Mouse (Mus musculus) retina, embryonic 14.5 days (tissue): ENCODE measurements around the gene B3galt1.

ENCODE experiments used
- DNase-seq: peaks from one replicate; pipeline ENCODE4 v3.0.0-alpha.2; 2015; ENCODE audit warnings: low spot score

Gene B3galt1

DNA sequence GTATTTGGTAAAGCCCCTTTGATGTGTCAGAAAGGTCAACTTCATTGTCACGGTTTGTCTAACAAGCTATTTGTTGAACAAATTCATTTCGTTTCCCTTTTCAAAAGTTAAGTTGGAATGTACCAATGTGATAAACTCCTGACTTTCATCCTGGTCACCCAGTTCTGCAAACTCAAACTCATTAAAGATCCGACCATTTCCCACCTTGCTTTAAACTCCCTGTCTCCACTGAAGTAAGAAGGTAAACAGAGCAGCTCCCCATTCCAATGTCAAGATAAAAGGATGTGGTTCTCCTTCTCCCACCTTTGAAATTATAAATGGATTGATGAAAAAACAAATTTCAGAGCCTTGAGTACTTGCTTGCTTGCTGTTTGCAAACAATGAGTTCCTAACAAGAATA is 487.6 kb downstream of the B3galt1 start:
- no peak for DNase-seq

GRCm38 (mm10) chr2:68061341-68061740 is 495.7 kb downstream of the B3galt1 start:
- no peak for DNase-seq

DNA sequence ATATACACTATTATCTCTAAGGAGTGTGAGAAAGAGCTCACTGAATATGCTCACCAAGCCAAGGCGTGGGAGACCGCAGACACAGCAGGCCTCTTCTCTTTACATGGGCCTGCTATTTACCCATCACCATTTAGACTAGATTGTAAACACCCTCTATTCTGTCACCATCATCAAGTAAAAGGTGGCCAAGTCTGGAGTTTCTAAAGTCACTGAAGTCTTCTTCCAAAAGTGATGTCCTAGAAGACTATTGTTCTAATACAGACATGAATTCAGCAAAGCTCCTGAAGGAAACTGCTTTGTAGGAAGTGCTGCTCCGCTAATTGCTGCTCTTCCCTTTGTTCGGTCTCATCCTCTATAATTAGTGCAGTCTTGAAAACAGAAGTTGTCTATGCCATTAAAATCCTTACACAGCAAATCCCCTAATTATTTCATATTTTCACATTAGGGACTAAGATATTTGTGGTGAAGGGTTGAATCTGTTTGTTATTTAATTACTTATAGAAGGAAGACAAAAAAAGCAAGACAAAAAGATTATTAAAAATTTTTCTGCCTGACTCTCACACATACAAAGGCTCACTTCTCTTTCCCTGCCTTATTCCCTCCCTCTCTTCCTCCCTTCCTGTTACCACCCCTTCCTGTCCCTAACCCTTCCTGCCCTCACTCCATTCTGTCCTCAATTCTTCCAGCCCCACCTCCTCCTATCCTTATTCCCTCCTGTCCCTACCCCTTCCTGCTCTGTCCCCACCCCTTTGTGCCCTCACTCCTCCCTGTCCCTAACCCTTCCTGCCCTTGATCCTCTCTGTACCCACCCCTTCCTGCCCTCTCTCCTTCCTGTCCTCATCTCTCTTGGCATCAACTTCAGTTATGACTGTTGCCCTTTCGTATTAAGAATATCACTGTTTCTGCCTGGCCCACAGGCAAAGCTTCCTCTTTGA is 514.0 kb downstream of the B3galt1 start:
- DNase-seq, result peak; percentile 68

GRCm38 (mm10) chr2:68080872-68081280 is 515.2 kb downstream of the B3galt1 start:
- DNase-seq, result no peak

DNA sequence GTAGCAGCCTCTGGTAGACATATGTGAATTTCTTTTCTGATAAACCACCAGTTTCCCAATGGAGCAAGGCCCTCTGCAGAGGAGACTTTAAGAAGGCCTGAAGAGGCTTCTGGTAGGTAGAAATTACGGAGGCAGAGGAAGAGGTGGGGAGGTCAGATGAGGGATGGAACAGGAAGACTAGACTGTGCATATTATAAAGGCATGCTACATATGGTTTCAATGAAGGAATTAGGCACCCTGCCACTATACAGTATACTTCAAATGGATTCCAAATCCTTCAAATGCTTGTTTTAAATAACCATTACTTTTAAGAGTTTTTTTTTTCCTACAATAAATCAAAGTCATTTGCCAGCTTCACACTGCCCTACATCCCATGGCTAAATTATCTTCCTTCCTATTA is 518.8 kb downstream of the B3galt1 start:
- DNase-seq, result no peak

DNA sequence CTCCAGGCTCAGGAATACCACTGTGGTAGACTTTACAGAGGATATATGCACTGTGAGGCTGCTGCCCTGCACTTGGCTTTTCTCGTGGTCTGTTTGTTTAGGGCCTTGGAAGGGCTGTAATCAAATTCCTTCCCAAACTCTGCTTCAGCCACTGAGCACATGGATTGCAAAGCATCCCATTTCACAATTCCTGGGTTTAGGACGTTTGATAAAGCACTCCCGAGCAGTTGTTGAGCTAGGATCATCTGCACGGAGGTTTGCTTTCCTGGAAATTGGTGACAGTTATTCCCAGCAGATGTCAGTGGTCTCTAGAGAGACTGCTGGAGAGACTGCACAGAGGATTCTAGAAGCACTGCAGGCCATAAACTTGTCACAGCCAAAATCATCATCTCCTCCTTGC is 520.4 kb downstream of the B3galt1 start:
- no peak for DNase-seq

- DNase-seq, result no peak
Measured at GRCm38 (mm10) chr2:68091559-68091958, 525.9 kb downstream of the B3galt1 start.

DNA sequence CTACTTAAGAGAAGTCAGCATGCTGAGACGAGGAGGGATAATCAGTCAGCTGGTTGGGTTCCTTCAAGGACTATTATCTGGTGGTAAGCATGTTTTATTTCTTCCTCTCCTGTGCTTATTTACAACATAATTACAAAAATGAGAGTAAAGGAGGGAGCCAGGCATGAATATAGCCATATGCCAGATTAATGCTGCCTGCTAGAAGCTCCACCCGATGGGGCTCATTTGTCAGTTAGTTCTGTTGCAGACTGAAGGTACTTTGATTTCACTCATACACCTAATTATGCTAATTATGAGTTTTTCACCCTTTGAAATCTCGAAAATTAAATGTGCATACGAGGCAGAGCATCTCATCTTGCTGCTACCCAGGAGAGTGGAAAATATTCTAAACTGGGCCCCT is 539.0 kb downstream of the B3galt1 start:
- no peak for DNase-seq

GRCm38 (mm10) chr2:68118076-68118475 is 552.4 kb downstream of the B3galt1 start:
- no peak for DNase-seq

DNA sequence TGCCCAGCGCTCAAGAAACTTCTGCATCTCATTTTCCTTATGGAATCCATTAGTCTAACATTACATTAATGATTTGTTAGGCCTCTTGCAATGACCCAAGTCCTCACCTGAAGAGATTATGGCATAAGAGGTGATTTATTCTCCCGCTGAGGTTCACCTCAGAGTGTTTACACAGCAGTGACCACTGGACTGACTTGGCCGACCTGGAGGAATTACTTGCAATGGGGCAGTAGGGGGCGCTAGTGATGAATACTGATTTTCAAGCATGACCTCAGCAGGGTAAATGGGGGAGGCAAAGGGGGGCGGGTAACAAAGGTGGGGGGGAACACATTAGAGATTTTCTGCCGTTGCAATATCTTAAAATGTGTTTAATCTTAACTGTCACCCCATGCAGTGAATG is 559.1 kb downstream of the B3galt1 start:
- DNase-seq, result peak; percentile 36

GRCm38 (mm10) chr2:68141094-68141493 is 575.4 kb downstream of the B3galt1 start:
- DNase-seq, result no peak

- DNase-seq, result no peak
Measured at GRCm38 (mm10) chr2:68143292-68143691, 577.6 kb downstream of the B3galt1 start.

DNA sequence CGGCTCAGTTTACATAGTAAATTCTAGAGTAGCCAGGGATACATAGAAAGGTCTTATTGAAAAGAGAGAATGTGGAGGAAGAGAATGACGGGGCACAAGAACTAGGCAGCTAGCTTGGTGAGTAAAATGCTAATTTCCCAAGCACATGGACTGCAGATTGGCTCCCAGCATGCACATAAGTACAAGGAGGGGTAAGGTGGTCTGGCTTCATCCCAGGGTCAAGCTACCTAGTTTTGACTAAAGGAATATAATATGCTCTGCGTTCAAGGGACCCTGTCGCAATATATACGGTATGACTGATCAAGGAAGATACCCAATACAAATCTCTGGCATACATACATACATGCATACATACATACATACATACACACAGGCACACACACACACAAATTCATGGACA is 594.1 kb downstream of the B3galt1 start:
- DNase-seq, result no peak

DNA sequence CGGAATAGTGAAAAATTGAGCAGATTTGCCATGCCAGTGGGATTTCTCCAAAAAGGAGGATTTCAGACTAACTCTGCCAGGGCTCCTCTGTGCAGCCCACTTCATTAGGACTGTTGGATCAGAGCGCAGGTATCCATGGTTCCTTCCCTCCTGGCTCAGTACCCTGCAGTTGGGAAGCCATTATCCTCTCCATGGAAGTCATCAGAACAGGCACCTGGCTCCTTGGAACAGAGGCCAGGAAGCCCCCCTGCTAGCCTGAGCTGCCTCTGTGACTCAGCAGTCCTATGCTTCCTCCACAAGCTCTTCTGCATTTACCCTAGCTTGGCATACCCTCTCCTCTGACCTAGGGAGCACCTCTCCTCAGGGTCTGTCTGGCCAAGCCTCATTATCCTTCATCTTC is 594.9 kb downstream of the B3galt1 start:
- DNase-seq, result no peak

- DNase-seq, result no peak
Measured at GRCm38 (mm10) chr2:68162012-68162411, 596.3 kb downstream of the B3galt1 start.

DNA sequence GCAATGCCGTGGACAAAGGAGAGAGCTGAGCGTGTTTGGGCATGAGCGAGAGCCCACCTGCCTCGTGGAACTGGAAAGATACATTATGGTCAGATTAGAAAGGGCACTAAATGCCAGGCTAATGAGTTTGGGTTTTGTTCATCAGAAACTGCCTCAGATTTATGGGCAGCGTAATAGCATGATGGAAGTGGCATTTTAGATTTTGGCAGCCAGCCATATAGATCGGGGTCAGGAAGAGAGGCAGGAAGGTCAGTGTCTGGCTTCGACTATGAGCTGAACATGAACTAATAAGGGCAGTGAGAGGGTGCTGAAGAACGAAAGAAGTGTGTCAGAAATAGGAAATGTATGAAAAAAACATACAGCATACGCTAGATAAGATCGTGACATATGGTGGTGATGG is 605.6 kb downstream of the B3galt1 start:
- DNase-seq, result no peak
